Mouse (Mus musculus) frontal cortex, postnatal 25 days (tissue): ENCODE measurements around the gene Ptprn.
"Not testable (repeated sequence)": the region's sequence is repeated elsewhere in the genome, so short reads cannot be mapped to it uniquely, and the experiment has no call there.

Source experiments
- DNase-seq, 2 experiments: peaks; one replicate each; pipeline ENCODE4 v3.0.0; 2022; ENCODE audit warnings: low spot score in 2 of 2

Gene Ptprn

DNA sequence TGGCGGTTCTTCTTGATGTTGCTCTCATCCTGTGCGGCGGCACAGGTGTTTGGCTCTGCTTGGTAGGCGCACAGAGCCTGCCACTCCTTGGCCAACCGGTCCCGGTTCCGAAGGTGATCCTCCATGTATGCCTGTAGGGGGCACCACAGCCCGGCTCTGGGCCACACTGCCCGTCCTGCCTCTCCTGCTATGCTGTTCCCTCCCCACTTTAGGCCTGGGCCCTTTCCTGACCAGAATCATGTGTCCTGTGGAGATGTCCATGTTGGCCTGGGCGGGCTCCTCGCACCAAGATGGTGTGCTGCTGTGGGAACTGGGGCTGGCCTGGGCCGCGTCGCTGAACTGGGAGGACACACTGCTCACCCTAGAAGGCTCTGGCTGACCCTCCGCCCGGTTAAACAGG, 11.3 kb downstream of the Ptprn start:
- no peak for DNase-seq

DNA sequence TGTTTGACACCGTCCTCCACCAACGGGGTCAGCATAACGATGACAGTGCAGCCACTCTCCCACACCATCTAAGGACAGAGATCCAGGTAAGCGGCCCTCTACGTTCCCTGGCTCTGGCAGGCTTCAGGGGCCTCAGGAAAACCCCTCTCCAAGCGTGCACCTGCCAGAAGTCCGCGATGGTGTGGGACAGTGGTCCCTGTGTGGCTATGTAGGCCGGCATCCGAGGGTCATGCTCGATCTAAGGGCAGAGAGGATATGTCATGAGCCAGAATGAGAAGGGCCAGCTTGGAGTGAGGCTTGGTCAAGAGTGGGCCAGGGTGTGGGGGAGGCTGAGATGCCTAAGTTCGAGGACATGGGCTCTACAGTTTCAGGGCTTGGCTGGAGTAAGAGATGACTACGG, 12.0 kb downstream of the Ptprn start:
- DNase-seq: no peak

DNA sequence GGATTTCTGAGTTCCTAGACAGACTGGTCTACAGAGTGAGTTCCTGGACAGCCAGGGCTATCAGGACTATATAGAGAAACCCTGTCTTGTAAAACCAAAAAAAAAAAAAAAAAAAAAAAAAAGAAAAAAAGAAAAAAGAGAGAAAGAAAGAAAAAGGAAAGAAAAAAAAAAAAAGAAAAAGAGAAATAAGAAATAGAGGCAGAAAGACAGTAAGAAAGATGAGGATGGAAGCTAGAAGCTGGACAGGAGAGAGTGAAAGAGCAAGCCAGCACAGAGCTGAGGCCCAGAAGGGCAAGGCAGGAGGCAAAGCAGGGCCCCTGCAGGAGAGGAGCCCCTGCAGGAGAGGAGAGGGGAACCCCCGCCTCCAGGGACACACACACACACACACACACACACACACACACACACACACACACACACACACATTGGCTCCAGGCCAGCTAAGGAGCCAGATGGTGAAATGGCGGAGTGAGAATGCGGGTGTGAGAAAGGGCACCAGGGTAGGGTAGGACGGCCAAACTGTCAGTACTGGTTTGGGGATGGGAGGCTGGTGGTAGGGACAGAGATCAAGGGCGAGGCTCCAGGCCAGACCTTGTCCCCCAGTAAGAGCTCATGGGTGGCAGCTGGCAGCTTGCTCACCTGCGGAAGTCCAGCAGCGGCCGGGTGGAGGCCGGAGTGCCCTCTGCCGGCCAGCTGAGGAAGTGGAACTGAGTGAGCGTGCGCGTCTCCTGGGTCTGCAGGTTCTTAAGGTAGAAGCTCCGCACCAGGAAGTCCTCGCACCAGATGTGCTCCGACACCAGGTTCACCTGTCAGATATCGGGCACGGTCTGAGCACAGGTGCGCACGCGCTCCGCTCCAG, 13.0 kb downstream of the Ptprn start:
- peak in 1 of 2 experiments; percentile 67 for DNase-seq

DNA sequence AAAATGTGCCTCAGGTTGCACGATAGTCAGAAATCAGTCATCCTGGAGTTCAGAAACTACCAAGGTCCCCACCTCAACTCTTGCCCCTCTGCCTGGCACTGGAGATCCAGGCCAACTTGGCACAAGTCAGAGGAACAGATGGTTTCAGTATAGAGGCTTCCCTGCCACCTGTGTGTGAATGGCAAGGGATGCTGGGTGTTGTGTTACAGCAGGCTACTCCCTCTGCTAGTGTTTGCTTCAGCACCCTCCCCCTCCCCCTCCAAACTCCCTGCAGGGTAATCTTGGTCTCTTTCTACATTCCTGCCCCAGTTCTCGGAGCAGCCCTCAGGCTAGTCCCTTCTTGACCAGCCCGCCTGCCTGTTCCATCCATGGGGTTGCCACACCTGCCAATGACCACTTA, 13.8 kb downstream of the Ptprn start:
- DNase-seq: no peak

DNA sequence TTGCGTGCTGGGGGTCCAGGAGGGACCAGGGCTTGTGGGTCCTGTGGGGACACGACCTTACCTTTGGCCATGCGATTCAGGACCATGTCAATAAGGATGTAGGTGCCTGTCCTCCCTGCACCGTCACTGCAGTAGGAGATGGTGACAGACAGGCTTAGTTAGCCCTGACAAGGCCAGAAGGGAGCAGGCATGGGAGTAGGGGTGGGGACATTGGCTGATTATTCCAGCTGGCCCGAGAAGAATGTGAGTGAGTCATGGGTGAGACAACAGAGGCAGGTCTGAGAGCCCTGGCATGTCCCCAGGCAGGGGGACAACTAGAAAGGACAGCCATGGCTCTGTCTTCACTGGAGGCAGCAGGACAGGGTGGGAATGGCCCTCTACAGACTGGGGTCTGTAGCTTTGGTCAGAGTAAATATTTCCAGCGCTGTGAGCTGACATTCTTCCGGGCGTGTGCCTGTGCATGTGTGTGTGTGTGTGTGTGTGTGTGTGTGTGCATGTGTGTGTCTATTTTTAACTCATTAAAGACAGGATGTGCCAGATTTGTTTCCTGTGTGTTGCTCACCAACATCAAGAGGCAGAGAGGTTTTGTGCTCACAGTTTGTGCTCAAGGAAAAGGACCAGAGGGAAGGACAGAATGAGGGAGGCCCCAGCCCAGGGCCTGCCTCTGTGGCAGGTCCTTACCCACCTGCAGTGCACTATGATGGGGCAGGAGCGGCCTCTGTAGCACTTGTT, 16.1 kb downstream of the Ptprn start:
- DNase-seq: no peak

DNA sequence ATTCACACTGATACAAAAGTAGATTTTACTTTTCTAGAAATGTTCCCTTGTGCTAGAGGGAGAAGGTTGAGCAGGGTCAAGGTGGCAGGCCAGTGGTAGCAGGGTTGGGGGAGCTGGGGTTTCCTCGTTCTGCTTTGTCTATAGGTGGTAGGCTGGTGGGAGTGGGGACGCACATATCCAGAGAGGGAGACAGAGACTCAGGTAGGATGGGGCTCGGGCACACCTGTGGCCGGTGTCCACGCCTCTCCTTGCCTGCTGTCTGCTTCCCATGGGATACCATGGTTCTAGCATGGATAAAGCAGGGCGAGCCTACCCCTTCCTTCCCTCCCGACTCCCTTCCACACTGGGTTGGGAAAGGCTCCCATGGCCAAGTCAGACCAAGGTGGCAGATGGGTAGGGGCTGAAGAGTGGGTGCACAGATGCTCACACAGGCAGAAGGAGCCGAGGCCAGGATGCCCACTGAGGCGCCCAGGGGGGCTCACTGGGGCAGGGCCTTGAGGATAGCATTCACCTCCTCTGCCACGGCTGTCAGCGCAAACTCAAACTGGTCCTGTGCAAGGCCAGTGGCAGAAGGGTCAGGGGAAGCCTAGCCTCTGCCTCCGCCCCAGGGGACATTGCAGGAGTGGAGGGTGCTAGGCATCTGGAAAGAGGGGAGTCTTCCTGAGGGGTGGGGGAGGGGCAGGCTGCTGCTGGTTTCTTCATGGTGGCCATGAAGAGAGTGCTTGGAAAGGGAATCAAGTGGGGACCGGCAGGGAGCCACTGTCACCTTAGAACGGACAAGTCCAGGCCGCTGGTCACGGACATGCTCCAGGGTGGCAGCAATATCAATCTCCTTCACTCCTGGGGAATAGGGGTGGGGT, 17.0 kb downstream of the Ptprn start:
- no peak for DNase-seq

DNA sequence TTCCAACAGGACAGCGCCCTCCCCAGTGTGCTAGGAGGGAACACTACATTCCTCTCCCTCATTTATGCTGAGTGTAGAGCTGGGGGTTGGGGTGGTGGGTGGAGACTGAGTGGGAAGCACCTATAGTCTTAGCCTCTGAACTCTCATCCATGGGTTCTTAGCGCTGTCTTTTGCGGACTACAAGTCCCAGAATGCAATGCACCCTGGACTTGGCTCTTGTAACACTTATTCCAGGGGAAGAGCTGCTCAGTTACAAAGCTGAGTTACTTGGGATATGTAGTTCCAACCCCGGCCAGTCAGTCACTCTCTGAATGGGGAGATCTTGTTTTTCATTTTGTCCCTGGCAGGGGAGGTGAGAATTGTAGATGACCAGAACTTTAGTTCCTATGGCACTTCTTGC, 19.5 kb downstream of the Ptprn start:
- peak in 1 of 2 experiments; percentile 37 for DNase-seq

DNA sequence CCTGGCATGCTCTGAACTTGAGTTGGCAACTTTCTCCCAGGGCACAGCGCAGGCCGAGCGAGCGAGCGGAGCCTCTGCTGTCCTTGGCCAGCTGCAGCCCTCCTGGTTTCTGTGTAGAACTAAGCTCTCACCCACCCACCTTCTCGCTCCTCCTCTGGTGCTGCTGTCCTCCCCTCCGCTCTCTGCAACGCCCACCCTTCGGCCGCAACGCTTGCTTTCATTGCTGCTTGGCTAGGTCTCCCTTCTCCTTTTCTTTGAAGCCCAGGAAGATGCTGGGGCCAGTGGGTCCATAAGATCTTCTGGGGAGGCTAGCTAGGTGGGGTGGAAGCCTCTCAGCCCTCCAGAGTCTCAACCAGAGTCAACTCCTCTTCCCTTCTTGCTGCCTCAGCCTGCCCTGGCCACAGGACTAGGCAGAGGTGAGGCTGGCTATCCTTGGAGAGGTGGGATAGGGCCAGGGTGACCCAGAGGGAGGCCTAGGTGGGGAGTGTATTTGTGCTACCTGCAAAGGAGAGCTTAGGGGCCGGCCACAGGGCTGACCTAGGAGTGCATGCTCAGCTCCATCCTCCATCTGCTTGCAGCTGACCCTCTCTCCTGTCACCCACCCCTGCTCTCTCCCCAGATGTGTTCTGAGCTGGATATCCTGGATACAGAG, 20.0 kb downstream of the Ptprn start:
- DNase-seq: no peak

DNA sequence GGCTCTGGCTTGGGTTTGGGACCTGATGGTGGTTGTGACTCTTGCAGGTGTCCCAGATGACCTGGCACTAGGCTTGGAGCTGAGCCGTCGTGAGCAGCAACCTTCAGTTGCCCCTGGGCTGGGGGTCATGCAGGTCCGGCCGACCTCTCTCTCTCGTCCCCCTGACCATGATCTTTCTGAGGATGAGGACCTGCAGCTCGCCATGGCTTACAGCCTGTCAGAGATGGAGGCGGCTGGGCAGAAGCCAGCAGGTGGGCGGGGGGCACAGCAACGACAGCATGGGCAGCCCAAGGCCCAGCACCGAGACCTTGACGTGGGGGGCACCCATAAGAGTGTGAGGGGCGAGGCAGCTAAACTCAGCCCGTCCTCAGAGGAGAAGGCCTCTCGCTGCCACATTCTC, 20.9 kb downstream of the Ptprn start:
- DNase-seq: no peak

DNA sequence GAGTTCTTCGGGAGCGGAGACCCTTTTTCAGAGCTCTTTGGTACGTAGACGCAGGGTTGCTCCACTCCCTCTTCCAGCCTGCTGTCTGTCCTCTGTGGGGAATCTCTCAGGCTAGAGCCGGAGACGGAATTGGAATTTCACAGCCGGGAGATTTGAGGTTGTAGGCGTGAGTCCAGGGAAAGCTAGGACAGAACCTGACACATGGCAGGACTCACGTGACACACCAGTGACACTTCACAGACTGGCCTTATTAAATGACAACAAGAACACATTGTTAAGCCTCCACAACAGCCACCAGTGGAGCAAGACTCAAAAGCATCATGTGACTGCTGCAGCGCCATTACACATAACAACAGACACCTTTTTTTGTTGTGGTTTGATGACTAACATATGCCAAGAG, 24.7 kb downstream of the Ptprn start:
- DNase-seq: peak in 1 of 2 experiments; percentile 17

DNA sequence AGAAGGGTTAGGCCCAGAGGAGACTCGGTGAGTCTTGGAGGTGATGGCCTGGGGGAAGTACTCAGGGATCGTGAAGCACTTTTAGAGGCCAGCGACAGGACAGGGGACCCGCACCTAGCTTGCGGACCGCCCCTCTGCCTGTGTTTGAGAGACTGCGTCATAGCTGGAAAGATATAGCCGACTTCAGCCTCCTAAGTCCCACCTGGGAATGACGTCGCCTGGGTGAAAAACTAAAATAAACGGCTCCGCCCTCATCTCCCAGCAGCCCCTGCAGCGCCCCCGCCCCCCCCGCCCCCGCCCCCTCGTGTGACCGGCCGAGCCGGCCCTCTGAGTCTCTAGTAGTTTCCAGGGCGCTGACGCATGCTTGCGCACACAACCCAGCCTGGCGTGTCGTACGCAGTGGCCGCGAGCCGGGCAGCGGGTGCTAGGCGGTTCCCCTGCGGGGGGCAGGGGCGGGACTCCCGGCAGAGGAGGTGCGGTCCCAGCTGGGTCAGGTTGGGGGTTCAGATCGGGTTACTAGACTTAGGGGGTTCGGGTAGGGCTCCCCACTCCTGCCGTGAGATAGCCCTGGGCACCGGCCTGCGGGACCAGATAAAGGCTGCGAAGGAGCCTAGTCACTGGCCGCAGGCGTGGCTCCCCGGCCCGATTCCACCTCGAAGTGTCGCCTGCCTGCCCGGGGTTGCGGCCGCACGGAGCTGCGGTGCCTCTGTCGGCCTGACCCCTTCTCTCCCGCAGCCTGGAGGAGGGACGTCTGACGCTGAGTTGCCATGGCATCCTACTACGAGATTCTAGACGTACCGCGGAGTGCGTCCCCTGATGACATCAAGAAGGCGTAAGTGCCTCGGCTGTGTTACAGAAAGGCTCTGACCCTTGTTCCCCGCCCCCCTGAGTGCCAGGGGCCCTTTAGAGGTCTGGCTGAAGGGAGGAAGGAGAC, 27.9 kb downstream of the Ptprn start, which contains the start of gene Dnajb2:
Gene Dnajb2, plus strand, starts transcription at position 290 of the 934 bp plus-strand sequence.
- peak; percentile 59 to 64 for DNase-seq

DNA sequence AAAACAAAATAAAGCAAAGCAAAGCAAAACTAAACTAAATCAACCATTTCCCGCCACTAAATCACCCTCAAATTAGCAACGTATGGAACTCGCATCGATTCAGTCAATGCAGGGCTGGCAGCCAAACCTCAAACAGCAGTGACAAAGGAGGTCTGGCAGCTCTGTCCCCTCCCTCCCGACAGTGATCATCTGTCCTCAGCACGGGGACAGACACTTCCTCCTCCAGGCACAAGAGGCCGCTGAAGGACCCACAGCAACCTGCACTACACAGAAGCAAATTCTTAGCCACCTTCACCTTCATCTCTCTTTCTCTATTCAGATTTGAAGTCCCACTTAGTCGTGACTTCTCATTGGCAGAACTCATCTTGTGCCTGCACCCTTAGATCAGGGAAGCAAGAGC, 29.7 kb downstream of the Ptprn start:
- DNase-seq: peak in 1 of 2 experiments; percentile 49

DNA sequence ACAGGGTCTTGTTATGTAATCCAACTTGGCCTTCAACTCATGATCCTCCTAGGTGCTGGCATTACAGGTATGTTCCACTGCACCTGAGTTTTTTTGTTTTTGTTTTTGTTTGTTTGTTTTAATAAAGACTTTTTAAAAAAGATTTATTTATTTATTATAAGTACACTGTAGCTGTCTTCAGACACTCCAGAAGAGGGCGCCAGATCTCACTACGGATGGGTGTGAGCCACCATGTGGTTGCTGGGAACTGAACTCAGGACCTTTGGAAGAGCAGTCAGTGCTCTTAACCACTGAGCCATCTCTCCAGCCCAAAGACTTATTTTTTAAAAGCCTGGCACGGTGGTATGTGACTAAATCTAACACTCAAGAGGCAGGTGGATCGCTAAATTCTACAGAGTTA, 31.8 kb downstream of the Ptprn start:
- DNase-seq: not testable (repeated sequence)

DNA sequence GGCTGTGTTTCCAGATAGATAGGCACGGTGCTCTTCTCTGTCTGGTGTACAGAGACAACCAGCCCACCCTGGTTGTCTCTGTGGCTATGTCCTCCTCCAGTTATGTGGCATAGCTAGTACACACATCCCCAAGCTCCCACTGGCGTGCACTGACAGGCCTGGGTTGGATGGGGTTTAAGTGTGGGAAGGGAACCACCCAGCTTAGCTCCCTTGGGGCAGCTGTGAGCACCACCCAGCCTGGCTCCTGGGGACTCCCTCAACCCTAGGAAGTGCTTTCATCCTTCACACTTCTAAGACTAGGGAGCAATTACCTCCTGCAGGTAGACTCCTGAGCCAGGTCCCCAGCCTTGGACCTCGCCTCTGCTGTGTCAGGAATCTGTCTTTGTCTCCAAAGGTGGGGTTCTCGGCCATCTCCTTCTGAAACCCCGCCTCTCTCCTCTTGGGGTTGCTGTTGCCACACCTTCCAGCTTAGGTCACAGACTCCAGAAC, 32.6 kb downstream of the Ptprn start, which contains the start of gene A630095N17Rik:
Gene A630095N17Rik, minus strand, starts transcription at position 439 of the 489 bp plus-strand sequence.
- DNase-seq: no peak

DNA sequence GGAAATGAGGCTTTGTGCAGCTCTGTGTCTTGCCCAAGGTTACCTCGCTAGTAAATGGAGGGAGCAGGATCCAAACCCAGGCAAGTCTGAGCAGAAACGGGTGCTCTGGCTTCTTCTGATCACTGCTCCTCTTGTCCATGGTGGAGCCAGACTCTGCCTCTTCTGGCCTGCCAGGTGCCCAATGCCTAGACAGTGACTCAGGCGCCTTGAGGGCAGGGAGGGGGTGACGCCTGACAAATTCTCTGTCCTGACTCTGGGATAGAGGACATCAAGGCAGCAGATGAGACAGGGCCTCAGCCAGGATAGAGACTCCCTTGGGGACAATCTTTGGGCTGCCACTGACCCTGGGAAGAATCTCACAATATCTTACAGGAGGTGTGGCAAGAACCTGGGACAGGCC, 33.1 kb downstream of the Ptprn start:
- no peak for DNase-seq

DNA sequence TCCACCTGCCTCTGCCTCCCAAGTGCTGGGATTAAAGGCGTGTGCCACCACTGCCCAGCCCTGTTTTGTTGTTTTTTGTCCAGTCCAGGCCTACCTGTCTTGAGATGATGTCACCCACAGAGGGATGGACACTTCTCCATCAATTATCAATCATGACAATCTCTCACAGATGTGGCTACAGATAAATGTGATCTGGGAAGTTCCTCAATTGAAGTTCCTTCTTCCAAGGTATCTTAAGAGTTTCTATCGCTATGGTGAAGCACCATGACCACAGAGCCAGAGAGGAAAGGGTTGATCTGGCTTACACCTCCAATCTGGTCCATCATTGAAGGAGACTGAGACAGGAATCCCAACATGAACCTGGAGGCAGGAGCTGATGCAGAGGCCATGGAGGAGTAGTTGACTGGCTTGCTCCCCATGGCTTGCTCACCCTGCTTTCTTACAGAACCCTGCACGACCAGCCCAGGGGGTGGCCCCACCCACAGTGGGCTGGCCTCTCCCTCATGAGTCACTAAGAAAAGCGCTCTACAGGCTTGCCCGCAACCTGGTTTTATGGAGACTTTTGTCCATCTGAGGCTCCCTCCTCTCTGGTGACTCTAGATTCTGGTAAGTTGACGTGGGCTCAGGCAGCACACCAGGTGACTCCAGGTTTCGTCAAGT, 33.8 kb downstream of the Ptprn start:
- DNase-seq: no peak

DNA sequence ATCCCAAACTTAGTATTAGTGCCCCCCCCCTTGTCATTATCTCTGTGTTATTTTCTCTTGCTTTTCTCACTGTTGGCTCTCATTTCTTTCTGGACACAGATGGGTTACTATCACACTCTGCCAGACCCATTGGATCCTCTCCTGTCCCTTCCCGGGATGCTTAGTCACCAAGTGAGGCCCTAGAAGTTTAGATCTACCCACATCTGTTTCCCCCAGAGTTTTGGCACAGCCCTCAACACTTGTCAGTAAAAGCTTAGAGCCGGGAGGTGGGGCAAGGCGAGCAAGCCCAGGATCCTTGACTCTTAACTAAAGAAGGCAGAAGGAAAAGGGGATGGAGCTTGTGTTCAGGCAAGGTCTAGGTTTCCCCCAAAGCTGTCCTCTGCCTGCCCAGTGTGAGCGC, 35.1 kb downstream of the Ptprn start:
- no peak for DNase-seq

DNA sequence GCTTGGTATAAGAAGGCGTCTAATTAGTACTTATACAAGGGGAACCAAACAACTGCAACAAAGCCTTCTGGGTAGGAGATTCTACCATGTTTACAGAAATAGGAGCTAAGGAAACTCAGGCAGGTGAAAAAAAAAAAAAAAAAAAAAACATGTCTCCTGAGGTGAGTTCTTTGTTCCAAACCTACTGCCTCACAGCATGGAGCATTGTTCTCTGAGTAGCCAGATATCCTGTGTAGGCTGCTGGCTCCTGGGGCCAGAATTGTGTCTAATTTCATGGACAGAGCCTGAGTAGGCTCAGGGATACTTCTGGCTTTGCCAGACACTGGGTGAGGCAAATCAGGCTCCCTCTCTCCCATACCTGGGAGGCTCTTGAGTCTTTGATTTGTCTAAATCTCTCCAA, 36.6 kb downstream of the Ptprn start:
- no peak for DNase-seq

DNA sequence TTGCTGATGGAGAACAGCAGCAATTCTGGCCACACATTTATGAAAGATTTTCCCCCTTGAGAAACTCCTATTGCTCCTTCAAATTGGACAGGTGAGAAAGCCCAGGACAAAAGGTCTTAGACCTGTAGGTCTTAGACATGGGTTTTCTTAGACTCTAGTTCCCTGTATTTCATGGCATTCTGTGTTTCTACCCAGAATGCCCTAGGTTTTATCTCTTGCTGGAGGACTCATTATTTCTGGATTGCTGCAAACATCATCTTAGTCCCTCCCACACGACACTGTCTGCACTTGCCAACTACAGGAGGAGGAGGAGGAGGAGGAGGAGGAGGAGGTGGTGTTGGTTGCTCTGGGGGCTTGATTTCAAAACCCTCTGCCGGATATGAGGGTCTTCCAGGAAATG, 38.2 kb downstream of the Ptprn start:
- no peak for DNase-seq

DNA sequence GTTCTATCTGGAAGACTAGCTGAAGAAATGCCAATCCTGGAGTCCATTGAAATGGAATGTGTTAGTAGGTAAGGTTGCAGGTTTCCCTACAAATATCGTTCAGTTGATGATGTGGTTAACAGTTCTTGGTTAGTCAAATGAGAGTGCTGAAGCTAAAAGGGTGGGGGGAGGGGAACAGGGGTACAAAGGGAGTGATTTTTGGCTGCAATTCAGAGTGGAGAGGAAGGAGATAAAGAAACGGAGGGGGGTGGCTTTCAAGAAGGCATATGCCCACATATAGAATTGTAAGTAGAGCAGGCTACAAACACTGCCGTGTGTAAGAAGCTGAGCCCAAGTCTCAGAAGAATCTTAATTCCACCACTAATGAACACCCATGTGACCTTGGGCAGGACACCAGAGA, 38.8 kb downstream of the Ptprn start:
- DNase-seq: no peak
